Mouse (Mus musculus): Measurements from ENCODE around the gene 4930558K02Rik. TPM values are rescaled to one million over a fixed set of nuclear protein-coding genes. Genes with fewer than 3 reads are reported as not detected.

The 4930558K02Rik gene
- polyA plus RNA-seq, 1 experiment = not detected

- TF ChIP-seq GATA1 (IDR thresholded peaks at IDR 0.05; ENCODE audit: low read length) = no peak
These were observed 25.0 kb upstream of the 4930558K02Rik start for GRCm38 (mm10) chr1:162004518-162004780.

GRCm38 (mm10) chr1:162003729-162004517 lies 24.5 kb upstream of the 4930558K02Rik start:
- no peak for TF ChIP-seq GATA1 (IDR thresholded peaks at IDR 0.05; ENCODE audit: low read length)

- no peak for TF ChIP-seq GATA1 (IDR thresholded peaks at IDR 0.05; ENCODE audit: low read length)
These were observed 21.9 kb upstream of the 4930558K02Rik start for GRCm38 (mm10) chr1:162001328-162001727.

DNA sequence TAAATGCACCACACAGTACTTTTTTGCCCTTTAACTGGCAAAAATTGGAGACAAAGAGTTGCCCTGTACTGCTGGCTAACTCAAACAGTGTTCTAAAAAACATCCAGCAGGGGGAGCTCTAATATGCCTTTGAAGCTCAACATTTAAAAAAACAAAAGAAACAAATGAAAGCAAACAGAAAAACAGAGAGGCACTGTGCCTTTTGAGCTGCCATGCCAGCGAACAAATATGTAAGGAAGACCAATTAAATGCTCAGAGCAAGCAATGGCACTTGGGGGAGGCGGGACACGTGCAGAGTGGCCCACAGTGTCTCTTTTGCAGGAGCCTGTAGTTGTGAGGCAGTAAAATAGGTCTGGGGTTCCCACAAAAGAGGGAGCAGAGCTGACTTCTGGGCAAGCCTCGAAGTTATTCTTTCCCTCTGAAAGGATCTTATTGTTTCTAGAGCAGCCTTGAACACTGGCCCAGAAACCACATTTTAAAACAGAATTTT lies 20.5 kb upstream of the 4930558K02Rik start:
- TF ChIP-seq GATA1 (IDR thresholded peaks at IDR 0.05; ENCODE audit: low read length) = no peak

- no peak for TF ChIP-seq GATA1 (IDR thresholded peaks at IDR 0.05; ENCODE audit: low read length)
These were observed 19.9 kb upstream of the 4930558K02Rik start for GRCm38 (mm10) chr1:161999338-161999737.

- TF ChIP-seq GATA1 (IDR thresholded peaks at IDR 0.05; ENCODE audit: low read length) = no peak
These were observed 19.3 kb upstream of the 4930558K02Rik start for GRCm38 (mm10) chr1:161998781-161999180.

DNA sequence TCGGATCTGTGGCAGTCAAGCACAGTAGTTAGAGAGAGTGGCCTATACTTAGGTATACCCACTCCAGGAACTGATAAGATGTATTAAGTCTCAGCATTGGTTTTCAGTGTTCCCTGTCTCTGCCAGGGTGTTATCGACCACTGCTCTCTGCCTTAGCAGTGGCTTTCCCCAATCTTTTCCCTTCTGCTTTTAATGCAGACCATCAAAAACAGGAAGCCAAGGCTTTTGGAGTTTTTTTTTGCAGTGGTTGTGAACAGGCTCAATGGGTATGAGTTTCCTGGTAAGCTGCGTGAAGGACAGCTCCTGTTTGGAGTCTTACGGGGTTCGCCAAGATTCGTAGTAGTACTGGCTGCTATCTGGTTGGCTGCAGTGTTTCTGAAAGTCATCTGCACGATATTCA lies 13.0 kb upstream of the 4930558K02Rik start:
- no peak for TF ChIP-seq GATA1 (IDR thresholded peaks at IDR 0.05; ENCODE audit: low read length)

DNA sequence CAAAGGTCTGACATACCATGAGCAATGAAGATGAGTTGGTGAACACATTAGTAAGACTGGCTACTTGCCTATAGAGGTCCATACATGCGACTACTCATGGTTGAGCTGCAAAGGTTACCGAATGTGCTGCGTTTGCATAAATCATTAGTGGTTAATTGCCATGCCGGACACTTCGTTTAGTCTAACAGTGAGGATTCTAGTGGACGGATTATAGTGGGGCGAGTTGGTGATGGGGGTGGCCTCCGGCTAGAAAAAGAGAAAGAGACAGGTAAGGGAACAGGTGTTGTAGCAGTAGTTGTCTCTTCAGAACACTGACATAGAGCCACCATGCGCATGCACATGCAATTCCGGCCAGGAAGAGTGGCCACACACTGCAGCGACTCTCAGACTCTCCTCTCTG lies 12.4 kb upstream of the 4930558K02Rik start:
- TF ChIP-seq GATA1 (IDR thresholded peaks at IDR 0.05; ENCODE audit: low read length) = no peak

DNA sequence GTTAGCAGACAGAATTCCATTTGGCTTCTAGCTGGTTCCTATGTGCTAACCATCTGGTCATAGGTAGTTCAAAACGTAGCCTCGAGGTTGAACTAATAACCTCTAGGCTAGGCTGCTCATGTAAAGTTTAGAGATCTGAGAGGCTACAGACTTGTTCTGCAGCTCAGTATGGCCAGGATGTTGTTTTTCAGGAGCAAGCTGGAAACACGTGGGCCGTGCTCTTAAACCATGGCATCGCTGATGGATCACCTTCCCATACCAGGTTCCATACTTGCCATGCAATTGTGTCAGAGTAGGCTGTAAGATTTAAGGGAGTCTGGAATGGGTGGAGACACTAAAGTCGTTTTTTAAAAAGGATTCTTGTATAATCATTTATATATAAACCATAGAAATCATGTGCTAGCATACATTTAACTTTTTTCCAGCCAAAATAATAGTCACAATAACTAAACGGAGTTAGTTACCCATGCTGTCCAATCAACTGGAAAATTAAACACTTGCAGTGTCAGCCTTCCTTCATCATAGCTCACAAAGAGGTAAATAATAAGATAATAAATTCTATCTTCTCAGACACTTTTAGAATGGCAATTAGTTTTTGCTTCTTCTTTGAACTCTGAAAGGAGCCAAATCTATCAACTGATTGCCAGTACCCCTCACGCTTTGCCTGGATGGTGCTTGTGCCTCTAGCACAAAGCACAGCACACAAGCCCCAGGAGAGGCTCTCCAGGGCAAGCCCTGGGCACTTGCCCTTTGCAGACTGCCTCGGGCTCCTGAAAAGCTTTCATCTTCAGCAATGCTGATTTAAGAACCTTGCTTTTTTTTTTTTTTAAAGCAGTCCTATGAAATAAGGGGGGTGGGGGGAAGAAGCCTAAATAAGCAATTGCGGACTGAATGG lies 11.5 kb upstream of the 4930558K02Rik start:
- no peak for TF ChIP-seq GATA1 (IDR thresholded peaks at IDR 0.05; ENCODE audit: low read length)

DNA sequence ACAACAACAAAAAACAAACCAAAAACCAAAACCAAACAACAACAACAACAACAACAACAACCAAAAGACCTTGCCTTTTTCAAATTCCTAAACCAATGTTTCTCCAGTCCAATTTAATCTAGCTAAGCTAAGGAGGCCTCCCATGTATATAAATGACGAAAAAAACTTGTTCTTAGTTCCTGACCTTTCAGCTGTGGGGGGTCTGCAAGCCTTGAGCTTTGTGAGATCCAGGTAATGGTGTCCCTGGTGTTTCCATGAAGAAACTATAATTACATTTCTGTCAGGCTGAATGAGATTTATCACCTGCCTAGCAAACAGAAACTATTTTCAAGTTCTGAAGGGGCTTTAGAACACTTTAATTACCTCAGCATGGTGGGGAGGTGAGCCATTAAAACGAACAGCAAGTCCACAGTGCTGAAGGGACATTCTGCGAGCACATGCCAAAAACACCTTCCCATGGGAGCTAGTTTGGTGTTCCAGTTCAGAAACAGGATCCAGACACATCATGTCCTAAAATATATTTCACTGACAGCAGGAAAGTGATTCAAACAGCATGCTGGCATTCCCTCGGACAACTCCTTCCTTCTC lies 4.6 kb upstream of the 4930558K02Rik start:
- TF ChIP-seq GATA1 (IDR thresholded peaks at IDR 0.05; ENCODE audit: low read length) = no peak

GRCm38 (mm10) chr1:161983451-161983850 lies 4.0 kb upstream of the 4930558K02Rik start:
- TF ChIP-seq GATA1 (IDR thresholded peaks at IDR 0.05; ENCODE audit: low read length) = no peak

DNA sequence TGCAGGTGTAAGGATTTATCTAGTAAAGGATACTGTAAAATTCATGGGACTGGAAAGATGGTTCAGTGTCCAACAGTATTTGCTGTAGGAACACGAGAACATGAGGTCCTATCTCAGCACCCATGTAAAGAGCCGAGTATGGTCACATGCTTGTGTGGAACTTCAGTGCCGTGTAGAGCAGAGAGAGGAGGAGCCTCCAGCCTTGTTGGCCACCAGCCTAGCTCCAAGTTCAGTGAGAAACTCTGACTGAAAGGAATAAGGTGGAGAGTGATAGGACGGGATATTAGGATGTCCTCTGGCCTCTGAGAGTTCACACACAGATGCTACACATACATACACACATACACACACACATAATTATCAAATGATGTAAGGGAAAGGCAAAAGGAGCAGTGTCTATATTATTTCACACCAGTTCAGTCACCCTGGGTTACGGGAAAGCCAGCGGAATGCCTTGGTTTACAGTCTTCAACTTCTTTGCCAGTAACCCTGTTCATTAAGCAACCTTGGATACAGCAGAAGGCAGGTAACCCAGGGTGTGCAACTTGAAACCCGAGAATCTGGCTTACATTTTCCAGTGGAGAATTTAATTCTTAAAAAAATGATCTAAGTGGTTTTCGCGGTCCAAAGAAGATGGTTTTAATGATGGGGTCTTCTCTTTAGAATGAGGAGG lies 1.3 kb upstream of the 4930558K02Rik start:
- TF ChIP-seq GATA1 (IDR thresholded peaks at IDR 0.05; ENCODE audit: low read length) = no peak

- no peak for TF ChIP-seq GATA1 (IDR thresholded peaks at IDR 0.05; ENCODE audit: low read length)
These were observed 610 bp upstream of the 4930558K02Rik start for GRCm38 (mm10) chr1:161980046-161980445.

DNA sequence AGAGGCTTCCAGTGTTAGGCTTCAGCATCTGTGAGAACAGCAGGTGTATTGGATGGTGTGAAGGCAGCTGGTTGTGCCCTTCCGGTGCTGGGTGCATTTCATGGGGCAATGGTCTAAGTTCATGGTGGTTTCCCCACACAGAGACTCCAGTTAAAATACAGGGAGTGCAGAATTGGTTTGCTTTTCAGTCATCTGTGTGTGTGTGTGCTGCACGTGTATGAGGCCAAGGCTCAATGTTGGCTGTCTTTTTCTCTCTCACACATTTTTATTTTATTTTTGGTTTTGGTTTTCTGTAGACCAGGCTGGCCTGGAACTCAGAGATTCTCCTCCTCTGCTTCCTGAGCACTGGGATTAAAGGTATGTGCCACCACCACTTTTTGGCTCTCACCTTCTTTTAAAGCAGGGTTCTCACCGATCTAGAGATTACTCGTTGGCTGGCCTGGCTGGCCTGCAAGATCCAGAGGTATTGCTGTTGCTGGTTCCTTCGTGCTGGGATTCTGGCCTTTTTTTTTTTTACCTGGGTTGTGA lies 1.2 kb downstream of the 4930558K02Rik start:
- no peak for TF ChIP-seq GATA1 (IDR thresholded peaks at IDR 0.05; ENCODE audit: low read length)

DNA sequence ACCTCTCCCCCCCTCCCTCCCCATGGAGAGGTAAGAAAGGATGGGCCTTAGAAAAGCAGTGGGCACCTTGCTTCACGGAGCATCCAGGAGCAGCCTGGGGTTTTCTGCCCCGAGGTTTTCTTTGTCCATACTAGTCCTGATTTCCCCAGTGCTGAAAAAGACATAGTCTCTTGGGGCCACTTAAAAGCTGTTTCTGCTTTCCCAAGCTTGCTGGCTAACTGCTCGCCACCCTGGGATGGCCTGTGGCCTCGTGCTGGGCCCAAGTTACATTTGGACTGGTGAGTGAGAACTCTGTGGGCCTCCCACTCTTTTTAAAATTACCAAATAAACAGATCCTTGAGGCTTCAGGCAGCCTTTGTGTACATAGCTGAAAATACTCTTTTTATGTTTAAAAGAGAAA lies 2.1 kb downstream of the 4930558K02Rik start:
- TF ChIP-seq GATA1 (IDR thresholded peaks at IDR 0.05; ENCODE audit: low read length) = no peak
